9 mouse cellular contexts compared by ENCODE assay signal in genomic region chr7:28544051-28544601, GRCm38 (mm10). TPM values are rescaled to one million over a fixed set of nuclear protein-coding genes. Genes with fewer than 3 reads are reported as not detected.
DNase-seq lines count a peak whose midpoint lies in the region; ATAC-seq and TF ChIP-seq lines count a peak whose summit lies in the region.
"Had no signal": no experiment of that assay in that cellular context is flagged by ENCODE, and none has a peak within 500 bp of the region (broad histone marks: within the 10 kb centered on the region; RNA-seq: fewer than 3 reads in every experiment).

No protein-coding gene starts in this region.

- DNase-seq in lung, embryonic 14.5 days, result peak; percentile 24
- DNase-seq in lung, postnatal 25 days (ENCODE audit: low spot score), result no peak
- no peak for DNase-seq in hindbrain, embryonic 14.5 days (ENCODE audit: low spot score)
- DNase-seq in spleen, adult 12 weeks (ENCODE audit: low spot score), result no peak
- DNase-seq in ovary, adult 18-20 months (ENCODE audit: low spot score), result no peak
- no peak for DNase-seq in natural killer cell, adult 2 months (ENCODE audit: low spot score in 2 of 2)
- DNase-seq: layer of hippocampus, adult 9-11 months had no signal

- 4% methylated on average over 25 of the region's 27 CpGs for WGBS in lung, embryonic 14.5 days
- 2% methylated on average over 23 of the region's 27 CpGs for WGBS in hindbrain, embryonic 14.5 days
- 9% methylated on average over 24 of the region's 27 CpGs for WGBS in limb, embryonic 12.5 days
- 8% methylated on average over 27 of the region's 27 CpGs for WGBS in small intestine, adult 2 months

- peak; percentile 47; the same call in 1 of the 2 replicates for ATAC-seq in lung, embryonic 14.5 days (ENCODE audit: insufficient read depth)
- ATAC-seq in hindbrain, embryonic 14.5 days (ENCODE audit: low FRiP score), result no peak
- ATAC-seq in limb, embryonic 12.5 days (ENCODE audit: insufficient number of reproducible peaks, insufficient read depth, low FRiP score, low TSS enrichment, low read depth), result no peak

- peaks cover 37% of the 10 kb centered on the region for H3K27me3 ChIP-seq in lung, embryonic 14.5 days (ENCODE audit: insufficient read depth, low read length)
- peaks cover 42% of the 10 kb centered on the region for H3K27me3 ChIP-seq in hindbrain, embryonic 14.5 days (ENCODE audit: control insufficient read depth, insufficient read depth, low read length)
- H3K27me3 ChIP-seq in limb, embryonic 12.5 days, result peaks cover 53% of the 10 kb centered on the region
- peaks cover 18% of the 10 kb centered on the region for H3K27me3 ChIP-seq in small intestine, adult 2 months (ENCODE audit: control insufficient read depth, insufficient read depth, low read length)

- peak overlapping the region; percentile 54 for H3K4me2 ChIP-seq in lung, embryonic 14.5 days
- H3K4me2 ChIP-seq in hindbrain, embryonic 14.5 days (replicated peaks), result peak overlapping the region; percentile 42
- H3K4me2 ChIP-seq in limb, embryonic 12.5 days, result peak overlapping the region; percentile 49

- peak overlapping the region; percentile 16 for H3K9ac ChIP-seq in lung, embryonic 14.5 days
- H3K9ac ChIP-seq in hindbrain, embryonic 14.5 days, result no peak overlapping the region
- peak overlapping the region; percentile 37; the same call in 1 of the 2 replicates for H3K9ac ChIP-seq in limb, embryonic 12.5 days (replicated peaks)

- H3K36me3 ChIP-seq in lung, embryonic 14.5 days (ENCODE audit: insufficient read depth), result no peaks in the 10 kb centered on the region
- H3K36me3 ChIP-seq in hindbrain, embryonic 14.5 days (replicated peaks; ENCODE audit: control insufficient read depth, insufficient read depth), result no peaks in the 10 kb centered on the region
- no peaks in the 10 kb centered on the region for H3K36me3 ChIP-seq in limb, embryonic 12.5 days
- no peaks in the 10 kb centered on the region for H3K36me3 ChIP-seq in small intestine, adult 2 months (ENCODE audit: control insufficient read depth, insufficient read depth, low read length)

- no peak overlapping the region for H3K27ac ChIP-seq in lung, embryonic 14.5 days (ENCODE audit: low read depth)
- no peak overlapping the region for H3K27ac ChIP-seq in hindbrain, embryonic 14.5 days
- H3K27ac ChIP-seq in limb, embryonic 12.5 days, result no peak overlapping the region
- H3K27ac ChIP-seq in small intestine, adult 2 months (ENCODE audit: insufficient read depth, low read depth, low read length), result no peak overlapping the region

- no peak for TF ChIP-seq POLR2A in small intestine, adult 2 months (IDR thresholded peaks at IDR 0.05; ENCODE audit: low read depth, low read length)

- H3K9me3 ChIP-seq in lung, embryonic 14.5 days (ENCODE audit: low read depth, low read length), result no peaks in the 10 kb centered on the region
- H3K9me3 ChIP-seq in hindbrain, embryonic 14.5 days (ENCODE audit: control insufficient read depth, low read length), result no peaks in the 10 kb centered on the region
- H3K9me3 ChIP-seq in limb, embryonic 12.5 days, result 0 out of 2 replicates have a peak, but pooled peaks cover under 1% of the 10 kb centered on the region

- TF ChIP-seq CTCF in lung, embryonic 14.5 days (IDR thresholded peaks at IDR 0.05; ENCODE audit: low read depth), result no peak
- TF ChIP-seq CTCF in small intestine, adult 2 months (IDR thresholded peaks at IDR 0.05; ENCODE audit: extremely low read depth, insufficient read length, insufficient replicate concordance, low read depth, low read length), result no peak

- peak overlapping the region; percentile 8; the same call in 1 of the 2 replicates for H3K4me3 ChIP-seq in lung, embryonic 14.5 days (ENCODE audit: low read depth, low read length)
- H3K4me3 ChIP-seq in hindbrain, embryonic 14.5 days (replicated peaks; ENCODE audit: low read length), result peak overlapping the region; percentile 15
- H3K4me3 ChIP-seq in limb, embryonic 12.5 days (replicated peaks), result peak overlapping the region; percentile 24
- 0 out of 2 replicates have a peak overlapping the region, but pooled peaks have one; percentile 2 for H3K4me3 ChIP-seq in small intestine, adult 2 months (ENCODE audit: low read depth, low read length)

- H3K4me1 ChIP-seq in lung, embryonic 14.5 days (ENCODE audit: insufficient read depth), result no peaks in the 10 kb centered on the region
- H3K4me1 ChIP-seq in hindbrain, embryonic 14.5 days (replicated peaks; ENCODE audit: control insufficient read depth, insufficient read depth, low read length), result peaks cover 10% of the 10 kb centered on the region; the same call in 1 of the 2 replicates
- H3K4me1 ChIP-seq in limb, embryonic 12.5 days (replicated peaks), result peaks cover 17% of the 10 kb centered on the region
- H3K4me1 ChIP-seq in small intestine, adult 2 months (ENCODE audit: control insufficient read depth, insufficient read depth, insufficient read length, low read length), result peaks cover 8% of the 10 kb centered on the region

RNA-seq across cellular contexts. Expression of gene Nccrp1, which starts 2.9 kb away (rescaled TPM):
- polyA plus RNA-seq in lung, embryonic 14.5 days (2014; fragmentation: Nextera tagmentation; extraction: Ambion mirVana), result not detected in 2 replicates
- 0.12 and 0.13 TPM in 2 replicates for polyA plus RNA-seq in hindbrain, embryonic 14.5 days (2014; fragmentation: Nextera tagmentation; extraction: Ambion mirVana)
- polyA plus RNA-seq in limb, embryonic 12.5 days (2016; fragmentation: Nextera tagmentation; extraction: Ambion mirVana), result not detected in 2 replicates
- 0.14 and 2.8 TPM in 2 replicates for polyA plus RNA-seq in small intestine, adult 2 months (2012; rRNA removed)

RNA-seq across cellular contexts. Expression of gene Sycn, which starts 3.4 kb away (rescaled TPM):
- not detected in 2 replicates for polyA plus RNA-seq in lung, embryonic 14.5 days (2014; fragmentation: Nextera tagmentation; extraction: Ambion mirVana)
- polyA plus RNA-seq in hindbrain, embryonic 14.5 days (2014; fragmentation: Nextera tagmentation; extraction: Ambion mirVana), result not detected in 2 replicates
- polyA plus RNA-seq in limb, embryonic 12.5 days (2016; fragmentation: Nextera tagmentation; extraction: Ambion mirVana), result not detected in 2 replicates
- polyA plus RNA-seq in small intestine, adult 2 months (2012; rRNA removed), result 32.7 and 16,759 TPM in 2 replicates

RNA-seq across cellular contexts. Expression of gene Ifnl3, which starts 21.5 kb away (rescaled TPM):
- not detected in 2 replicates for polyA plus RNA-seq in lung, embryonic 14.5 days (2014; fragmentation: Nextera tagmentation; extraction: Ambion mirVana)
- polyA plus RNA-seq in hindbrain, embryonic 14.5 days (2014; fragmentation: Nextera tagmentation; extraction: Ambion mirVana), result not detected in 2 replicates
- not detected in 2 replicates for polyA plus RNA-seq in limb, embryonic 12.5 days (2016; fragmentation: Nextera tagmentation; extraction: Ambion mirVana)
- polyA plus RNA-seq in small intestine, adult 2 months (2012; rRNA removed), result not detected in 2 replicates

RNA-seq across cellular contexts. Expression of gene Ifnl2, which starts 33.9 kb away (rescaled TPM):
- not detected in 2 replicates for polyA plus RNA-seq in lung, embryonic 14.5 days (2014; fragmentation: Nextera tagmentation; extraction: Ambion mirVana)
- not detected in 2 replicates for polyA plus RNA-seq in hindbrain, embryonic 14.5 days (2014; fragmentation: Nextera tagmentation; extraction: Ambion mirVana)
- polyA plus RNA-seq in limb, embryonic 12.5 days (2016; fragmentation: Nextera tagmentation; extraction: Ambion mirVana), result not detected in 2 replicates
- not detected in 2 replicates for polyA plus RNA-seq in small intestine, adult 2 months (2012; rRNA removed)

RNA-seq across cellular contexts. Expression of gene Samd4b, which starts 53.8 kb away (rescaled TPM):
- 27.9 and 34.0 TPM in 2 replicates for polyA plus RNA-seq in lung, embryonic 14.5 days (2014; fragmentation: Nextera tagmentation; extraction: Ambion mirVana)
- polyA plus RNA-seq in hindbrain, embryonic 14.5 days (2014; fragmentation: Nextera tagmentation; extraction: Ambion mirVana), result 26.8 and 27.6 TPM in 2 replicates
- 30.5 and 36.0 TPM in 2 replicates for polyA plus RNA-seq in limb, embryonic 12.5 days (2016; fragmentation: Nextera tagmentation; extraction: Ambion mirVana)
- 43.4 and 82.0 TPM in 2 replicates for polyA plus RNA-seq in small intestine, adult 2 months (2012; rRNA removed)

Comparison
In these comparisons a context has a peak if more than half of its experiments do, and no peak if none do; other contexts are left out.
1. RNA of gene Sycn, which starts 3.4 kb away (polyA plus RNA-seq): 32.7 to 16,759 TPM in small intestine, adult 2 months; not detected in lung, embryonic 14.5 days, not detected in hindbrain, embryonic 14.5 days and not detected in limb, embryonic 12.5 days; every median in the first group is over 10 times any median in the second.
2. Peak in every context shown above with its lines, with median percentiles within 50 percentile points of each other: H3K4me2 ChIP-seq and H3K4me3 ChIP-seq.